Mouse (Mus musculus) kidney, adult 2 months (tissue): Measurements from ENCODE around the gene Cit.

ENCODE experiments used
- CTCF ChIP-seq: fragments of 200-500 bp; conservative IDR thresholded peaks from 2 replicates; pipeline ENCODE4 v1.5.1; 2011; ENCODE audit warnings: low read depth, mild to moderate bottlenecking, control low read depth, low read length, moderate library complexity, mixed read lengths; ENCODE audit not compliant: insufficient read depth, insufficient read length
- POLR2A ChIP-seq: fragments of 200-500 bp; IDR thresholded peaks from one replicate; pipeline ENCODE4 v1.6.1; 2011; ENCODE audit warnings: low read depth, low read length, control low read depth

DNA sequence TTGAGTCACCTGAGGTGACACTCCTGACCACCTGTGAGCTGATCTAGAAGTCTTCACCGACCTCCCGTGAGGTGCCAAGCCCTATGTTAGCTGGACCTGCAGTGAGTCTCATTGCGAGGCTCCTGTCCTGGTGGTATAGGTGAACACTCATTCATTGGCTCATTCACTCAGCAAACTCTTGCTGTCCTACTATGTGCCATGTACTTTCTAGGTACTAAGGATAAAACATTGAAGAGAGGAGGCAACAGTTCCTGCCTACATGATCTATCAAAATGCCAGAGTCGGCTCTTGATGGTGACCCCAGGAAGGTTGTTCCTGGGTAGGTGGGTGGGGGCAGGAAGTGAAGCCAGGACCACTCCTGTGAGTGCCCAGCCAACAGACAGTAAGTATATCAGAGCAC is 72.9 kb downstream of the Cit start:
- no peak for TF ChIP-seq POLR2A
- no peak for TF ChIP-seq CTCF
